Mouse (Mus musculus) stomach, postnatal 0 days (tissue): ENCODE data around the gene Nrxn3. TPM values are rescaled to one million over a fixed set of nuclear protein-coding genes. Genes with fewer than 3 reads are reported as not detected.

Experiments
- ATAC-seq: fragments of 200-750 bp; cut with Nextera tagmentation; 2 replicates; pipeline ENCODE4 v1.8.0; 2017; ENCODE audit not compliant: low FRiP score, low TSS enrichment
- DNase-seq: peaks from one replicate; pipeline ENCODE4 v3.0.0-alpha.2; 2016; ENCODE audit warnings: low spot score
- H3K27ac ChIP-seq: fragments of 300-500 bp; sonication (generic); replicated peaks from 2 replicates; pipeline ENCODE4 v1.5.1; 2014; ENCODE audit warnings: mild to moderate bottlenecking, control low read depth
- H3K27me3 ChIP-seq: fragments of 300-500 bp; sonication (generic); 2 replicates; pipeline ENCODE4 v1.6.1; 2014; ENCODE audit warnings: low read length; ENCODE audit not compliant: control insufficient read depth, insufficient read depth
- H3K36me3 ChIP-seq: fragments of 300-500 bp; sonication (generic); 2 replicates; pipeline ENCODE4 v1.6.1; 2014; ENCODE audit warnings: low read length, mixed read lengths; ENCODE audit not compliant: control insufficient read depth, insufficient read depth
- H3K4me1 ChIP-seq: fragments of 300-500 bp; sonication (generic); replicated peaks from 2 replicates; pipeline ENCODE4 v1.6.1; 2014; ENCODE audit warnings: antibody characterized with exemption; ENCODE audit not compliant: control insufficient read depth, insufficient read depth
- H3K4me2 ChIP-seq: fragments of 300-500 bp; sonication (generic); replicated peaks from 2 replicates; pipeline ENCODE4 v1.6.1; 2014; ENCODE audit warnings: low read depth, mild to moderate bottlenecking, control low read depth, moderate library complexity
- H3K4me3 ChIP-seq: fragments of 300-500 bp; sonication (generic); 2 replicates; pipeline ENCODE4 v1.5.1; 2014; ENCODE audit warnings: low read depth, low read length, control low read depth
- H3K9ac ChIP-seq: fragments of 300-500 bp; sonication (generic); 2 replicates; pipeline ENCODE4 v1.6.1; 2014; ENCODE audit warnings: mild to moderate bottlenecking, low read length, control low read depth, mixed read lengths
- H3K9me3 ChIP-seq: fragments of 300-500 bp; sonication (generic); 2 replicates; pipeline ENCODE4 v1.6.1; 2016; ENCODE audit warnings: low read length; ENCODE audit not compliant: control insufficient read depth
- CTCF ChIP-seq: IDR thresholded peaks from 2 replicates; pipeline ENCODE4 v1.5.1; 2016; ENCODE audit warnings: antibody characterized with exemption, low read depth, mild to moderate bottlenecking, moderate library complexity
- EP300 ChIP-seq: optimal IDR thresholded peaks from 2 replicates; pipeline ENCODE3; 2016; ENCODE audit warnings: antibody characterized with exemption
- WGBS: fragments of 180-500 bp; shearing (Covaris S2); extraction: QIAGEN DNeasy Blood & Tissue Kit; methylation state at CpG from one replicate; pipeline ENCODE4 v1.1.7; 2014; 5-methylcytosine and 5-hydroxymethylcytosine counted together
- polyA plus RNA-seq: library from polyadenylated mRNA; unstranded; fragments of >200 nt; fragmentation: Nextera tagmentation; extraction: Ambion mirVana; gene quantifications from 2 replicates; pipeline ENCODE4 v1.2.1, GENCODE M21; 2015

Gene Nrxn3
- polyA plus RNA-seq, 1 experiment from 2014 or later: 1.0 TPM

GRCm38 (mm10) chr12:89568723-89569377, 846.2 kb downstream of the Nrxn3 start:
- Histone ChIP-seq H3K4me2 (no peak overlapping the region), H3K27ac (no peak overlapping the region), H3K4me3 (no peak overlapping the region), H3K4me1 (no peaks in the 10 kb centered on the region), H3K9me3 (no peaks in the 10 kb centered on the region), H3K27me3 (no peaks in the 10 kb centered on the region), H3K36me3 (no peaks in the 10 kb centered on the region), H3K9ac (no peak overlapping the region)
- TF ChIP-seq EP300: no peak
- TF ChIP-seq CTCF: no peak
- ATAC-seq: no peak
- 60% methylated on average over 6 of the region's 6 CpGs for WGBS
- no peak for DNase-seq

- no peak overlapping the region for H3K4me3 ChIP-seq
- TF ChIP-seq EP300: no peak
- TF ChIP-seq CTCF: no peak
- no peaks in the 10 kb centered on the region for H3K9me3 ChIP-seq
- ATAC-seq: no peak
- no peaks in the 10 kb centered on the region for H3K36me3 ChIP-seq
- DNase-seq: no peak
- H3K9ac ChIP-seq: no peak overlapping the region
- WGBS: 83% methylated on average over 4 of the region's 4 CpGs
- no peaks in the 10 kb centered on the region for H3K27me3 ChIP-seq
- no peak overlapping the region for H3K4me2 ChIP-seq
- H3K4me1 ChIP-seq: no peaks in the 10 kb centered on the region
- no peak overlapping the region for H3K27ac ChIP-seq
These were observed 869.8 kb downstream of the Nrxn3 start for GRCm38 (mm10) chr12:89592459-89592858.

- no peak for DNase-seq
- Histone ChIP-seq H3K27me3 (no peaks in the 10 kb centered on the region), H3K4me3 (no peak overlapping the region), H3K4me2 (no peak overlapping the region), H3K27ac (no peak overlapping the region), H3K9me3 (no peaks in the 10 kb centered on the region), H3K36me3 (no peaks in the 10 kb centered on the region), H3K4me1 (no peaks in the 10 kb centered on the region), H3K9ac (no peak overlapping the region)
- 83% methylated on average over 2 of the region's 2 CpGs for WGBS
- no peak for ATAC-seq
- TF ChIP-seq EP300 (no peak), CTCF (no peak)
These were observed 891.0 kb downstream of the Nrxn3 start for GRCm38 (mm10) chr12:89613670-89614069.

GRCm38 (mm10) chr12:89625746-89626145, 903.1 kb downstream of the Nrxn3 start:
- ATAC-seq (no peak), DNase-seq (no peak)
- no peaks in the 10 kb centered on the region for H3K9me3 ChIP-seq

GRCm38 (mm10) chr12:89640046-89640445, 917.4 kb downstream of the Nrxn3 start:
- ATAC-seq: no peak
- Histone ChIP-seq H3K27ac (no peak overlapping the region), H3K4me2 (no peak overlapping the region), H3K27me3 (no peaks in the 10 kb centered on the region), H3K4me3 (no peak overlapping the region), H3K9me3 (no peaks in the 10 kb centered on the region), H3K4me1 (no peaks in the 10 kb centered on the region), H3K9ac (no peak overlapping the region), H3K36me3 (no peaks in the 10 kb centered on the region)
- WGBS: 73% methylated on average over 4 of the region's 4 CpGs
- no peak for DNase-seq
- TF ChIP-seq EP300: no peak
- TF ChIP-seq CTCF: no peak

More at GRCm38 (mm10) chr12:89625746-89626145, 903.1 kb downstream of the Nrxn3 start:
- Histone ChIP-seq H3K27me3 (no peaks in the 10 kb centered on the region), H3K9ac (no peak overlapping the region), H3K36me3 (no peaks in the 10 kb centered on the region), H3K4me2 (no peak overlapping the region), H3K4me3 (no peak overlapping the region), H3K27ac (no peak overlapping the region), H3K4me1 (no peaks in the 10 kb centered on the region)
- TF ChIP-seq CTCF: no peak
- no peak for TF ChIP-seq EP300
- 65% methylated on average over 4 of the region's 4 CpGs for WGBS

- no peak overlapping the region for H3K27ac ChIP-seq
- H3K9me3 ChIP-seq: no peaks in the 10 kb centered on the region
- no peak overlapping the region for H3K4me3 ChIP-seq
- no peaks in the 10 kb centered on the region for H3K27me3 ChIP-seq
- ATAC-seq (no peak), DNase-seq (no peak)
- no peak for TF ChIP-seq EP300
- no peak for TF ChIP-seq CTCF
- no peak overlapping the region for H3K9ac ChIP-seq
- 8% methylated on average over 1 of the region's 1 CpGs for WGBS
- no peaks in the 10 kb centered on the region for H3K4me1 ChIP-seq
- H3K4me2 ChIP-seq: no peak overlapping the region
- H3K36me3 ChIP-seq: no peaks in the 10 kb centered on the region
These were observed 918.8 kb downstream of the Nrxn3 start for GRCm38 (mm10) chr12:89641460-89641859.
